Mouse (Mus musculus): ENCODE data around the gene Slc17a3. TPM values are rescaled to one million over a fixed set of nuclear protein-coding genes. Genes with fewer than 3 reads are reported as not detected.

Slc17a3 gene
- polyA plus RNA-seq, 1 experiment from 2014 or later, result not detected

- Histone ChIP-seq H3K27ac (no peak overlapping the region), H3K36me3 (no peaks in the 10 kb centered on the region), H3K9ac (no peak overlapping the region), H3K4me3 (no peak overlapping the region), H3K9me3 (no peaks in the 10 kb centered on the region), H3K4me2 (replicated peaks) (no peak overlapping the region), H3K27me3 (no peaks in the 10 kb centered on the region), H3K4me1 (peaks cover 4% of the 10 kb centered on the region; the same call in 1 of the 2 replicates)
- no peak for ATAC-seq (ENCODE audit: insufficient number of reproducible peaks, insufficient read depth, low FRiP score, low TSS enrichment)
- 39% methylated on average over 4 of the region's 4 CpGs for WGBS
Observed at GRCm38 (mm10) chr13:23845851-23846250, 6.6 kb downstream of the Slc17a3 start.

GRCm38 (mm10) chr13:23849299-23849698 lies 10.1 kb downstream of the Slc17a3 start:
- Histone ChIP-seq H3K27me3 (no peaks in the 10 kb centered on the region), H3K27ac (no peak overlapping the region), H3K9me3 (no peaks in the 10 kb centered on the region), H3K4me3 (no peak overlapping the region), H3K4me1 (peaks cover 4% of the 10 kb centered on the region; the same call in 1 of the 2 replicates), H3K9ac (no peak overlapping the region), H3K36me3 (no peaks in the 10 kb centered on the region), H3K4me2 (replicated peaks) (no peak overlapping the region)
- 80% methylated on average over 2 of the region's 2 CpGs for WGBS
- no peak for ATAC-seq (ENCODE audit: insufficient number of reproducible peaks, insufficient read depth, low FRiP score, low TSS enrichment)

DNA sequence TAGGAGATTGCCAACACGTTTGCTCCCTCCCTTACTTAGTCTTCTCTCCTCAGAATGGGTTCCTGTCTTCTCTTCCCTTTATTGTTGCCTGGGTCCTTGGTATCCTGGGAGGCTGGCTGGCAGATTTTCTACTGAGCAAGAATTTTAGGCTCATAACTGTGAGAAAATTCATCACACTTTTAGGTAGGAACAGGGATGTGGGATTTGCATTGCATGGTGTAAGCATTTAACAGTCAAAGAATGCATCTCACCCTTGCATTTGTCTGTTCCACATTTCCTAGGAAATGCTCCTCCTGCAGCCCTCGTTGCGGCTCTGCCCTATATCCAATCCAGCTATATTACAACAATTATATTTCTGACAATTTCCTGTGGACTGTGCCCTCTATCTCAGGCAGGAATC lies 17.2 kb downstream of the Slc17a3 start:
- ATAC-seq (ENCODE audit: insufficient number of reproducible peaks, insufficient read depth, low FRiP score, low TSS enrichment), result no peak
- Histone ChIP-seq H3K9ac (no peak overlapping the region), H3K4me2 (replicated peaks) (no peak overlapping the region), H3K4me3 (no peak overlapping the region), H3K4me1 (no peaks in the 10 kb centered on the region), H3K27me3 (no peaks in the 10 kb centered on the region), H3K27ac (no peak overlapping the region), H3K9me3 (no peaks in the 10 kb centered on the region), H3K36me3 (no peaks in the 10 kb centered on the region)
- WGBS, result 54% methylated on average over 3 of the region's 3 CpGs

DNA sequence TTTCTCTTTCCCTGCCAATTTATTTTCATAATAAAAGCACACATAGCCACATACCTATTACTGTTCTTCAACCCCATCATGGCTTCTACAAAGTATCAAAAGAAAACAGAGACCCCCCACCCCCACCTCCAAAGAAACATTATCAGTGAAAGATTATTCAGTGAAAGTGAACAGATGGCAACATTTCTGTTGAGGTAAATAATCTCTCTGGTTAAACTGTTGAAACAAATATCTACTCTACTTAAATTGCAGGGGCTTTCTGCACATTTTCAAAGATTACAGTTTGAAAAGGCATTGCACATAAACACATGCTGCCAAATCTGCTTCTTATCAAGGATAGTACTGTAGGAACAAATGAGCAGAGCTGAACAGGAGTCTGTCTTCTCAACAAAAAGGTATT lies 22.6 kb downstream of the Slc17a3 start:
- Histone ChIP-seq H3K4me2 (replicated peaks) (no peak overlapping the region), H3K27ac (no peak overlapping the region), H3K4me3 (no peak overlapping the region), H3K4me1 (0 out of 2 replicates have a peak, but pooled peaks cover 5% of the 10 kb centered on the region), H3K9me3 (no peaks in the 10 kb centered on the region), H3K36me3 (no peaks in the 10 kb centered on the region), H3K9ac (no peak overlapping the region), H3K27me3 (no peaks in the 10 kb centered on the region)
- ATAC-seq (ENCODE audit: insufficient number of reproducible peaks, insufficient read depth, low FRiP score, low TSS enrichment), result no peak

DNA sequence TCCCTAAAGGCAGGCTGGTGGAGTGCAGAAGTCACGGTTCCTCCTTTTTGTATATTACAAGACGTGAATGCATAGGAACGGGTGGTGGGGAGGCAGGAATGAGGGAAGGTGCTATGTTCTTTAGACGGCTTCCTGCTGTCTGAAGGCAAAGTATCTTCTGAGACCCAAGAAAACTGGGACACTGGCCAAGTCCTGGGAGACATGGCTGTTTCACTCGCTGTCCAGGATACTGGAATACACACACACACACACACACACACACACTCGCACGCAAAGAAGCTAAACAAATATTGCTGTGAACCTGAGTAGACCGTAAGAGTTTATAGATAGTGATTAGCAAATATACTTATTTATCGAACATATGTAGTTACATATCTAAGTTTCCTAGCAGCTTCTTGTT lies 25.5 kb downstream of the Slc17a3 start:
- H3K4me2 ChIP-seq (replicated peaks), result no peak overlapping the region
- WGBS, result 82% methylated on average over 9 of the region's 9 CpGs
- H3K4me3 ChIP-seq, result no peak overlapping the region
- H3K27me3 ChIP-seq, result no peaks in the 10 kb centered on the region
- no peak overlapping the region for H3K9ac ChIP-seq
- no peak for ATAC-seq (ENCODE audit: insufficient number of reproducible peaks, insufficient read depth, low FRiP score, low TSS enrichment)
- no peaks in the 10 kb centered on the region for H3K9me3 ChIP-seq
- H3K4me1 ChIP-seq, result 0 out of 2 replicates have a peak, but pooled peaks cover 5% of the 10 kb centered on the region
- H3K27ac ChIP-seq, result no peak overlapping the region
- no peaks in the 10 kb centered on the region for H3K36me3 ChIP-seq

DNA sequence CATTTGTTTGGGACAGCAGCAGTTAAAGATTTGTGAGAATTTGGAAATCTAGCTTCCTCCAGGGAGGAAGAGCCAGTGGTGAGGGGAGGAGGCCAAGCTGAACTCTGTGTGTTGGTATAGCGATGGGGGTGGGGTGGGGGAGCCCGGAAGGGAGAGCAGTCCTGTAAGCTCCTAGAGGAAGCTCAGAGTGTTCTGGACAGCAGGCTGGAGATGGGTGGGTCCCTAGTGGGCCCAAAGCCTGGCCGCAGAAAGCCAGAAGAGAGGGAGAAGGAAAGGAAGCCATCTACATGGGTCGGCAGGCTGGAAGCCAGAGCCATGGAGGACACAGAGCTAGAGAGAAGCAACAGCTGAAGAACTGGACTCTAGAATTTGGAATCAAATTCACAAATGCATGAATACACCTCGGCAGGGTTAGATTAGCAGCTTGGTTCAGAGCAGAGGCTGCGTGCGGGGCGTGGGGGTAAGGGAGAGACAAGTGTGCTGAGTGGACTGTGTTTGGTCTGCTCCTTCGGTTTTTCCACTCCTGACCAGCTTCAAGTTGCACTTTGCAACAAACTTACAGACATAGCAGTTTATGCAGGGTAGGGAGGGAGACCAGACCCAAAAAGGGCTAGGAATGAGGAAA lies 27.0 kb downstream of the Slc17a3 start:
- Histone ChIP-seq H3K9me3 (no peaks in the 10 kb centered on the region), H3K4me2 (replicated peaks) (no peak overlapping the region), H3K36me3 (no peaks in the 10 kb centered on the region), H3K9ac (no peak overlapping the region), H3K27ac (no peak overlapping the region), H3K4me1 (0 out of 2 replicates have a peak, but pooled peaks cover 5% of the 10 kb centered on the region), H3K27me3 (no peaks in the 10 kb centered on the region), H3K4me3 (no peak overlapping the region)
- no peak for ATAC-seq (ENCODE audit: insufficient number of reproducible peaks, insufficient read depth, low FRiP score, low TSS enrichment)
- WGBS, result 65% methylated on average over 9 of the region's 9 CpGs

DNA sequence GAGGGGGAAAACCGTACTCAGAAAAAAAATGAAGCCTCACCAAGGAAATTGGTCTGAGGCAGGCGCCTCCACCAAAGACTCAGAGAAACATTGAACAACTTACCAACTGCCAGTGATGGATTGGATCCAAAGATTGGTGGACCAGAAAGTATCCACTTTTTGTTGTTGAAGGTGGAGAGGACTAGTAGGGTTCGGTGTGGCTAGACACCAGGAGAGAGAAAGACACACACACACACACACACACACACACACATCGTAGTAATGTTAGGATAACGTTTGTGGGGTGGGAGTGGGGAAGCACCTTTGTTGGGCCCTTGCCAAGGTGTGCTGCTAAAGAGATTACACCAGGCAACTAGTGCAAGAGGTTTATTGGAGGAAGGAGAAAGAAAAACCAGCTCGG lies 27.8 kb downstream of the Slc17a3 start:
- no peak overlapping the region for H3K9ac ChIP-seq
- WGBS, result 91% methylated on average over 6 of the region's 6 CpGs
- no peaks in the 10 kb centered on the region for H3K27me3 ChIP-seq
- no peak overlapping the region for H3K27ac ChIP-seq
- no peak for ATAC-seq (ENCODE audit: insufficient number of reproducible peaks, insufficient read depth, low FRiP score, low TSS enrichment)
- H3K4me2 ChIP-seq (replicated peaks), result no peak overlapping the region
- H3K9me3 ChIP-seq, result no peaks in the 10 kb centered on the region
- no peak overlapping the region for H3K4me3 ChIP-seq
- H3K4me1 ChIP-seq, result 0 out of 2 replicates have a peak, but pooled peaks cover 5% of the 10 kb centered on the region
- H3K36me3 ChIP-seq, result no peaks in the 10 kb centered on the region

GRCm38 (mm10) chr13:23867405-23867804 lies 28.2 kb downstream of the Slc17a3 start, which contains the start of gene Slc17a1:
TSS of gene Slc17a1 (plus strand) at chr13:23867750.
- no peaks in the 10 kb centered on the region for H3K36me3 ChIP-seq
- ATAC-seq (ENCODE audit: insufficient number of reproducible peaks, insufficient read depth, low FRiP score, low TSS enrichment), result no peak
- no peak within 1 kb of the TSS for H3K4me2 ChIP-seq (replicated peaks)
- H3K4me3 ChIP-seq, result no peak within 1 kb of the TSS
- H3K9me3 ChIP-seq, result no peaks in the 10 kb centered on the region
- H3K27ac ChIP-seq, result no peak within 1 kb of the TSS
- H3K27me3 ChIP-seq, result no peaks in the 10 kb centered on the region
- no peak within 1 kb of the TSS for H3K9ac ChIP-seq
- 81% methylated on average over 7 of the region's 7 CpGs for WGBS
- H3K4me1 ChIP-seq, result 0 out of 2 replicates have a peak, but pooled peaks cover 5% of the 10 kb centered on the region

DNA sequence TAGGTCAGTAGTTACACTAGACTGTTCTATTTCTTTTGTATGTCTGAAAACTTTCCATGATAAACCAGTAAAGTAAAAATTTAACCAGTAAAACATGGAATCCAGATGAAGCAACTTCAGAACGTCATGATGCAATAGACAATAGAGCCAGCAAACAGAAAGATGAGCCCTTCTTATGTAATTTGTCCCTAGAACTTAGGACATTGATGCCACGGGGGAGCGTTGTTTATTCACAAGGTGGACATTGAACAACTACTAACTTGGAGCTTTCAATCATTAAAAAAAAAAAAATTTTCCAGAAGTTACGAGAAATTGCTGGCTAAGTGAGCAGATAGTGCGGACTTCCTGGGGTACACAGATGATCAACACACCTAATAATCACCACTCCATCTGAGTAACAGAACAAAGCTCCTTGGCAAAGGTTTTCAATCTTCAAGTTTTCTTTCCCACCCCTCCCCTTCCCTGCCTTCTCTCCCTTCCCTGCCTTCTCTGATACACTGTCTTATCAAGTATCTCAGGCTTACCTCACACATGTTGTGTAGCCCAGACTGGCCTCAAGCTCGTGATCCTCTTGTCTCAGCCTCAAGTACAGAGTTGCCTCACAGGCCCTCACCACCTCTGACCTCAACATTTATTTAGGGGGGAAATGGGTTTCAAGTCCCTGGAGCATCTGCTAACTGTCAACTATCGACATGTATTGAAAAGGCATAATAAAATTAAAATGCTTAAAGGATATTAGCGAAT lies 29.7 kb downstream of the Slc17a3 start:
- H3K4me1 ChIP-seq, result 0 out of 2 replicates have a peak, but pooled peaks cover 5% of the 10 kb centered on the region
- H3K27me3 ChIP-seq, result no peaks in the 10 kb centered on the region
- no peak for ATAC-seq (ENCODE audit: insufficient number of reproducible peaks, insufficient read depth, low FRiP score, low TSS enrichment)
- H3K27ac ChIP-seq, result no peak overlapping the region
- no peak overlapping the region for H3K4me3 ChIP-seq
- no peak overlapping the region for H3K4me2 ChIP-seq (replicated peaks)
- H3K9ac ChIP-seq, result no peak overlapping the region
- WGBS, result 85% methylated on average over 8 of the region's 8 CpGs
- H3K9me3 ChIP-seq, result no peaks in the 10 kb centered on the region
- H3K36me3 ChIP-seq, result no peaks in the 10 kb centered on the region

DNA sequence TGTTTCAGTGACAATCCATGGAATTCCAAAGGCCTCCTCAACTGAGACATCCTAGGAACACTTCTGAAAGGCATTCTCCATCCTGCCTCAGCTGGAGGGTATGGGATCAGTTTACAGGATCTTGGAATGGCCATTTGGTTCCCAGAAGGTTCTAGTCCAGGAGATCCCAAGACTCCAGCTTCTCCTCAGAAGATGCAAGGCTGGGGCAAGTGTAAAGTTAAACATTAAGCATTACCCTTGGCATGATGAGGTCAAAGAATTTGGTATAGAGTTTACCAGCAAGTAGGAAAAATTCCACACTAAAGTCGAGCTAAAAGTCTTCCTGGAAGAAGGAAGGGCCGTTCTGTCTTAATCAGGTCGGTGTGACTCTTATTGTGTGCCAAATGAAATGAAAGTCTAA lies 30.8 kb downstream of the Slc17a3 start:
- no peaks in the 10 kb centered on the region for H3K9me3 ChIP-seq
- ATAC-seq (ENCODE audit: insufficient number of reproducible peaks, insufficient read depth, low FRiP score, low TSS enrichment), result no peak
- no peak overlapping the region for H3K4me3 ChIP-seq
- no peaks in the 10 kb centered on the region for H3K27me3 ChIP-seq
- H3K36me3 ChIP-seq, result no peaks in the 10 kb centered on the region
- no peak overlapping the region for H3K27ac ChIP-seq
- 81% methylated on average over 3 of the region's 3 CpGs for WGBS
- H3K4me1 ChIP-seq, result 0 out of 2 replicates have a peak, but pooled peaks cover 5% of the 10 kb centered on the region
- no peak overlapping the region for H3K4me2 ChIP-seq (replicated peaks)
- H3K9ac ChIP-seq, result no peak overlapping the region

- Histone ChIP-seq H3K4me3 (no peak overlapping the region), H3K4me2 (replicated peaks) (no peak overlapping the region), H3K4me1 (no peaks in the 10 kb centered on the region), H3K9ac (no peak overlapping the region), H3K27me3 (no peaks in the 10 kb centered on the region), H3K9me3 (no peaks in the 10 kb centered on the region), H3K27ac (no peak overlapping the region), H3K36me3 (no peaks in the 10 kb centered on the region)
- no peak for ATAC-seq (ENCODE audit: insufficient number of reproducible peaks, insufficient read depth, low FRiP score, low TSS enrichment)
- 75% methylated on average over 5 of the region's 5 CpGs for WGBS
Observed at GRCm38 (mm10) chr13:23873141-23873540, 33.9 kb downstream of the Slc17a3 start.

- Histone ChIP-seq H3K9ac (no peak overlapping the region), H3K4me2 (replicated peaks) (no peak overlapping the region), H3K36me3 (no peaks in the 10 kb centered on the region), H3K4me1 (no peaks in the 10 kb centered on the region), H3K9me3 (no peaks in the 10 kb centered on the region), H3K27ac (no peak overlapping the region), H3K27me3 (no peaks in the 10 kb centered on the region), H3K4me3 (no peak overlapping the region)
- 82% methylated on average over 3 of the region's 3 CpGs for WGBS
- no peak for ATAC-seq (ENCODE audit: insufficient number of reproducible peaks, insufficient read depth, low FRiP score, low TSS enrichment)
Observed at GRCm38 (mm10) chr13:23879106-23879505, 39.9 kb downstream of the Slc17a3 start.

Measured in embryonic facial prominence, embryonic 12.5 days (tissue).